Mouse (Mus musculus) heart, adult 2 months (tissue): Measurements from ENCODE around the gene Atp6v0d1. TPM values are rescaled to one million over a fixed set of nuclear protein-coding genes. Genes with fewer than 3 reads are reported as not detected.

Experiments used
- DNase-seq, 2 experiments: peaks; one replicate each; pipeline ENCODE4 v3.0.0; 2021
- H3K27ac ChIP-seq: fragments of 200-600 bp; 2 replicates; pipeline ENCODE4 v1.8.1; 2022
- H3K27me3 ChIP-seq: fragments of 200-500 bp; 2 replicates; pipeline ENCODE4 v1.6.1; 2012; ENCODE audit warnings: mild to moderate bottlenecking, low read length, inconsistent platforms, mixed read lengths; ENCODE audit not compliant: control insufficient read depth, insufficient read depth
- H3K36me3 ChIP-seq: fragments of 200-500 bp; 2 replicates; pipeline ENCODE4 v1.6.1; 2012; ENCODE audit warnings: low read length, inconsistent platforms; ENCODE audit not compliant: control insufficient read depth, insufficient read depth
- H3K4me1 ChIP-seq: fragments of 200-500 bp; 2 replicates; pipeline ENCODE4 v1.6.1; 2011; ENCODE audit warnings: low read length; ENCODE audit not compliant: control insufficient read depth, insufficient read depth
- H3K4me3 ChIP-seq: fragments of 200-600 bp; 2 replicates; pipeline ENCODE4 v1.8.1; 2022
- H3K79me2 ChIP-seq: fragments of 200-500 bp; replicated peaks from 2 replicates; pipeline ENCODE4 v1.6.1; 2012; ENCODE audit warnings: mild to moderate bottlenecking, inconsistent platforms, low read length, moderate library complexity, mixed read lengths; ENCODE audit not compliant: control insufficient read depth, insufficient read depth
- H3K9ac ChIP-seq: fragments of 200-500 bp; 2 replicates; pipeline ENCODE4 v1.6.1; 2012; ENCODE audit warnings: low read depth, mild to moderate bottlenecking, control low read depth, inconsistent platforms, low read length, mixed read lengths
- CTCF ChIP-seq: fragments of 200-600 bp; IDR thresholded peaks from 2 replicates; pipeline ENCODE4 v1.8.1; 2022; ENCODE audit warnings: antibody characterized with exemption, mild to moderate bottlenecking, moderate library complexity
- EP300 ChIP-seq: fragments of 200-500 bp; IDR thresholded peaks from 2 replicates; pipeline ENCODE4 v1.6.1; 2011; ENCODE audit warnings: low read depth, low read length, control low read depth; ENCODE audit not compliant: insufficient read depth
- POLR2A ChIP-seq: fragments of 200-500 bp; IDR thresholded peaks from 2 replicates; pipeline ENCODE4 v1.6.1; 2011; ENCODE audit warnings: mild to moderate bottlenecking, low read depth, low read length, control low read depth; ENCODE audit not compliant: insufficient read depth
- WGBS: fragments of 180-500 bp; shearing (Covaris S2); methylation state at CpG from one replicate; pipeline ENCODE4 v1.1.7; 2018; 5-methylcytosine and 5-hydroxymethylcytosine counted together
- intact Hi-C: fragments of 180-260 bp; cut with DNase I; formaldehyde crosslinking; loops from one replicate; pipeline ENCODE4 v1.15.1; 2025
- polyA plus RNA-seq: library from polyadenylated mRNA; depleted of rRNA; stranded (reverse); fragments of >200 nt; gene quantifications from 2 replicates; pipeline ENCODE4 v1.2.3, GENCODE M21; 2012
- total RNA-seq, 2 experiments: library from RNA; stranded (reverse); gene quantifications; 2 replicates each; pipeline ENCODE4 v1.2.3; 2021

Atp6v0d1 gene
- total and polyA plus RNA-seq, 3 experiments = 46.4 to 61.7 (median 48.9) TPM

DNA sequence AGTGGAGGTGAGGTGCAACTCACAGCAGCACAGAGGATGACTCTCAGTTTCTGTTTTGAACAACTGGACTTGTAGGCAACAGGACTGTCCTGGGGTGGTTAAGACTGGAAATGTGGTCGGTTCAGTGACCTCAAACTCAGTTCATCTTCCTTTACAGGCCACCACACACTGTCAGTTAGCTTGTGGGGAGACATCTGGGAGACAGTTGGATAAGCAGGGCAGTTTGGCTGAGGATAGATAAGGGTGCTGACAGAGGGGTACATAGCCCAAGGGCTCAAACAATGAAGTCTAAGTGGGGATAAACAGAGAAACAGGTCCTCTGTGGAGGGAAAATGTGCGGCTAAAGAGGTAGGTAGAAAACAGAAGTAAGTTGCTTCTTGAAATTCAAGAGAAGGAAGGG lies 43.5 kb upstream of the Atp6v0d1 start:
- 38% methylated on average over 2 of the region's 2 CpGs for WGBS
- Histone ChIP-seq H3K9ac (no peak overlapping the region), H3K4me1 (peaks cover 23% of the 10 kb centered on the region), H3K27me3 (no peaks in the 10 kb centered on the region), H3K4me3 (no peak overlapping the region), H3K27ac (peak overlapping the region; percentile 34), H3K79me2 (peaks cover 11% of the 10 kb centered on the region), H3K36me3 (peaks cover 10% of the 10 kb centered on the region; the same call in 1 of the 2 replicates)
- TF ChIP-seq POLR2A = no peak
- TF ChIP-seq CTCF = no peak
- TF ChIP-seq EP300 = no peak
- no peak for DNase-seq
- intact Hi-C loops = no loop called here

GRCm38 (mm10) chr8:105607684-105608083 lies 41.8 kb upstream of the Atp6v0d1 start:
- Histone ChIP-seq H3K79me2 (peaks cover 5% of the 10 kb centered on the region), H3K36me3 (peaks cover 10% of the 10 kb centered on the region; the same call in 1 of the 2 replicates), H3K4me1 (peaks cover 23% of the 10 kb centered on the region), H3K27me3 (no peaks in the 10 kb centered on the region), H3K4me3 (peak overlapping the region; percentile 80; the same call in 1 of the 2 replicates), H3K27ac (peak overlapping the region; percentile 98), H3K9ac (no peak overlapping the region)
- 21% methylated on average over 4 of the region's 4 CpGs for WGBS
- peak; percentile 46 to 49 for DNase-seq
- no peak for TF ChIP-seq POLR2A
- TF ChIP-seq CTCF = peak; percentile 75
- intact Hi-C loops = no loop called here

- Histone ChIP-seq H3K36me3 (peaks cover 4% of the 10 kb centered on the region; the same call in 1 of the 2 replicates), H3K27ac (peak overlapping the region; percentile 98), H3K9ac (peak overlapping the region; percentile 99), H3K4me1 (peaks cover 22% of the 10 kb centered on the region), H3K4me3 (peak overlapping the region; percentile 80), H3K27me3 (no peaks in the 10 kb centered on the region), H3K79me2 (peaks cover 5% of the 10 kb centered on the region)
- intact Hi-C loops = no loop called here
- WGBS = 9% methylated on average over 10 of the region's 10 CpGs
- DNase-seq = no peak
- no peak for TF ChIP-seq CTCF
These were observed 41.2 kb upstream of the Atp6v0d1 start for GRCm38 (mm10) chr8:105607062-105607461.

GRCm38 (mm10) chr8:105606189-105607023 lies 40.6 kb upstream of the Atp6v0d1 start:
- under 1% methylated on average over 30 of the region's 30 CpGs for WGBS
- Histone ChIP-seq H3K36me3 (0 out of 2 replicates have a peak, but pooled peaks cover 3% of the 10 kb centered on the region), H3K4me3 (peak overlapping the region; percentile 80), H3K27me3 (no peaks in the 10 kb centered on the region), H3K27ac (peak overlapping the region; percentile 98), H3K79me2 (peaks cover 5% of the 10 kb centered on the region), H3K9ac (peak overlapping the region; percentile 99), H3K4me1 (peaks cover 18% of the 10 kb centered on the region)
- intact Hi-C loops = no loop called here
- peak; percentile 89 to 92 for DNase-seq
- TF ChIP-seq POLR2A (peak; percentile 93), CTCF (no peak), EP300 (peak; percentile 69)

GRCm38 (mm10) chr8:105605491-105606188 lies 39.8 kb upstream of the Atp6v0d1 start:
- WGBS = under 1% methylated on average over 37 of the region's 39 CpGs
- peak in 1 of 2 experiments; percentile 77 for DNase-seq

More at GRCm38 (mm10) chr8:105605491-105606188, 39.8 kb upstream of the Atp6v0d1 start:
- Histone ChIP-seq H3K9ac (peak overlapping the region; percentile 99), H3K4me3 (peak overlapping the region; percentile 80), H3K36me3 (no peaks in the 10 kb centered on the region), H3K79me2 (peaks cover 5% of the 10 kb centered on the region), H3K27me3 (no peaks in the 10 kb centered on the region), H3K4me1 (peaks cover 18% of the 10 kb centered on the region), H3K27ac (peak overlapping the region; percentile 98)
- intact Hi-C loops = no loop called here
- TF ChIP-seq POLR2A (no peak), EP300 (no peak), CTCF (no peak)
